18 mouse cellular contexts compared by ENCODE assay signal in the genomic region with DNA sequence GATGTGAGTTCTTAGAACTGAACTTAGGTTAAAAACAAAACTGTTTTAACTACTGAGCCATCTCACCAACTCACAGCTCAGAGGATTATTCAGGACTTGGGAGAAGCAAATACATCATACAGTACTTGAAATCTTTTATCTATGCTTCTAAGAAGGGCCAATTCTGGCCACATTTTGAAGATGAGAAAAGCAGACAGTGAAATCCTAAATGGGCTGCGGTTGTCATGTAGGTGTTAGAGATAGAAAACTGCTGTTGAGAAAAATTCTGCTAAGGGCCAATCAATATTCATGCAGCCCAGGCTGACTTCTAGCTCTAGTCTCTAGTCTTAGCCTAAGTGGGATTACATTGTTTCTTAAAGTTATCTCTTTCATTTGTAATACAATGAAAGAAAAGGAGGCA.
"Had no signal": no experiment of that assay in that cellular context is flagged by ENCODE, and none has a peak within 500 bp of the region (broad histone marks: within the 10 kb centered on the region; RNA-seq: fewer than 3 reads in every experiment).

No protein-coding gene starts in this region.

- H3K9me3 ChIP-seq: limb, embryonic 15.5 days; liver, embryonic 12.5 days; midbrain, embryonic 10.5 days; midbrain, embryonic 12.5 days; neural tube, embryonic 15.5 days had no signal

- H3K27me3 ChIP-seq: limb, embryonic 15.5 days; liver, embryonic 12.5 days; midbrain, embryonic 12.5 days; neural tube, embryonic 13.5 days; neural tube, embryonic 15.5 days had no signal

- H3K9ac ChIP-seq: limb, embryonic 15.5 days; liver, embryonic 12.5 days; liver, embryonic 14.5 days; midbrain, embryonic 12.5 days; neural tube, embryonic 13.5 days; neural tube, embryonic 15.5 days had no signal

- DNase-seq: midbrain, embryonic 14.5 days; retina, postnatal 1 day; right cerebral cortex, adult 18-20 months; right cerebral cortex, postnatal 25 days; right cerebral cortex, postnatal 4 days; spleen, adult 18-20 months; thymus, adult 18-20 months; thymus, postnatal 25 days; thymus, postnatal 4 days had no signal

- H3K4me2 ChIP-seq: limb, embryonic 15.5 days; liver, embryonic 12.5 days; midbrain, embryonic 12.5 days; neural tube, embryonic 13.5 days; neural tube, embryonic 15.5 days had no signal

- H3K27ac ChIP-seq: limb, embryonic 15.5 days; liver, embryonic 12.5 days; liver, embryonic 14.5 days; midbrain, embryonic 10.5 days; midbrain, embryonic 12.5 days; neural tube, embryonic 13.5 days; neural tube, embryonic 15.5 days had no signal

- H3K4me3 ChIP-seq: limb, embryonic 15.5 days; liver, embryonic 12.5 days; midbrain, embryonic 10.5 days; midbrain, embryonic 12.5 days; myocyte; neural tube, embryonic 13.5 days; neural tube, embryonic 15.5 days had no signal

- ATAC-seq: liver, embryonic 12.5 days; midbrain, embryonic 16.5 days had no signal

- H3K4me1 ChIP-seq: limb, embryonic 15.5 days; liver, embryonic 12.5 days; midbrain, embryonic 10.5 days; midbrain, embryonic 12.5 days; neural tube, embryonic 13.5 days; neural tube, embryonic 15.5 days had no signal
